Mouse (Mus musculus) monocyte, adult 2 months (primary cell): ENCODE results near the gene Usp45.
"Not testable (repeated sequence)": the region's sequence is repeated elsewhere in the genome, so short reads cannot be mapped to it uniquely, and the experiment has no call there.

Experiments used
- DNase-seq, 2 experiments: peaks; one replicate each; pipeline ENCODE4 v3.0.0; 2022; ENCODE audit warnings: low spot score in 2 of 2, low read depth in 1 of 2

Gene Usp45

DNA sequence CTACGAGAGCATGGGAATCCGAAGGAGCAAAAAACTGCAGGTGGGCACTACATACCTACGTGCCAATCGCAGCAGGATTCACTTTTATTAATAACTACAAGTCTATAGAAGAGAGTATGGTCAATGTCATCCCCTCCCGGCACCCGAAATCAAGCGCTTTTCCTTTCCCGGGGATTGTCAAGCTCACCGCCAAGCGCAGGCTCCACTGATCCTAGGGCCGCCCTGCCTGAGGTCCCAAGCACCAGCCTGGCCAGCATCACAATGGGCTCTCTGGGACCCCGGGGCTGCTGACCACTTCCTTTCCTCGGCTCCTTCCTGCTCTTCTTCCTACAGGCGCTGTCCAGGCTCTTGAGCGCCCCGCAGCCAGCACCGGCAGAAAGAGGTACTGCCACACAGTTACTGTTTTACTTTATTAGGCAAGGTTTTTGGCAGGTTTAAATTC is at the start of gene Usp45, which contains the start of gene Tstd3:
Gene Usp45 (plus strand): TSS at position 294 of the 442 bp plus-strand sequence.
Gene Tstd3 (minus strand): TSS at position 350 of the 442 bp plus-strand sequence.
- peak; percentile 49 to 57 for DNase-seq

DNA sequence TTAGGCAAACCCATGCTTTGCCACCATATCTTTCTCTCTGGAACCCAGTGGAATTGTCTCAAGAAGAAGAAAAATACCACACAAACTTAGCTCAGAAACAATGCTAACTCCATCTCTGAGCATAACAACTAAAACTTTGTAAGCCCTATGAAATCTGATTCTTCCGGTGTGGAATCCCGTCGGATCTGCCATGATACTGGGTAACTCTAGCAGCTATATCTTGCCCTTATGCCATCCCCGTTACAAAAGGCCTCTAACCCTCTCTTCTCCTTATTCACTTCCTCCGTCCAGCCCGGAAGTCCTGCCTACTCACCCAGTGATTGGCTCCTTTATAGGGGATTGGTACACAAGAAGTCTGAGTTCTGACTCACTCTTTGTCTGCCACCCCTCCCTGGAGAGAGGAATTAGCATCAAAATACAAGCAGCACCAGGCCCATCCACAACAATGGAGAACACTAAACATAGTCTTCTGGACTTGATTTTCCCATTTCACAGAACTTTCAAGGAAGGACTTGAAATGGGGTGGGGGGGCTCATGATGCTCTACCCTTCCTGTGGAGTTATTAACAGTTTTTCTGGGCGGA is 44.1 kb upstream of the Usp45 start:
- DNase-seq: no peak

DNA sequence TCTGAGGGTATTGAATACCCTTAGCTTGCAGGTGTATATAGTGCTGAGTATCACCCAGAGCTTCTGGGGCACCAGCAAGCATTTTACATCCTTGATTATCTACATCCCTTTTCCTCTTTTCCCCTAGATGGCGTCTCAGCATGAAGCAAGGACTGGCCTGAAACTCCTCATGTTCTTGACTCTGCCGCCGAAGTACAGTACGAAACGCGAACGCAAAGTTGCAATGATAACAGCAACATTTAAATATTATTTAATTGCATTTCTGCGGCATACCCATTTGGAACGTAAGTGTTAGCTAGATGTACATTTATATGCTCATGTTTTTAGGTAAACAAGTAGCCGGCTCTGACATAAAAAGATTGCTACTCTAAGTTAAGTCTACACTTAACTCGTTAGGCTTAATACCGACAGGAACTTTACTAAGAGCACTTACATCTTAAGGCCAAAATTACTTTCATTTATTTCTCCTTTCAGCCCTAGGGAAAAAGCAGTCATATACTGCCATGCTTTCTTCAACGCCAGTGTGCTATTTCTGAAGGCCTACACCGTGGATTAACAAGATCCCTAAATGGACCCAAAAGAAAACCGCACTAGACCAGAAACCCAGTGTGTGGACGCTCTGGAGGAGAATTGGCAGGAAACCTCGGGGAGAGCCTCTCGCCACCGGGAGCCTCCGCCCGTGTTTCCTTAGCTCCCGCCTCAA is 39.9 kb upstream of the Usp45 start:
- no peak for DNase-seq

DNA sequence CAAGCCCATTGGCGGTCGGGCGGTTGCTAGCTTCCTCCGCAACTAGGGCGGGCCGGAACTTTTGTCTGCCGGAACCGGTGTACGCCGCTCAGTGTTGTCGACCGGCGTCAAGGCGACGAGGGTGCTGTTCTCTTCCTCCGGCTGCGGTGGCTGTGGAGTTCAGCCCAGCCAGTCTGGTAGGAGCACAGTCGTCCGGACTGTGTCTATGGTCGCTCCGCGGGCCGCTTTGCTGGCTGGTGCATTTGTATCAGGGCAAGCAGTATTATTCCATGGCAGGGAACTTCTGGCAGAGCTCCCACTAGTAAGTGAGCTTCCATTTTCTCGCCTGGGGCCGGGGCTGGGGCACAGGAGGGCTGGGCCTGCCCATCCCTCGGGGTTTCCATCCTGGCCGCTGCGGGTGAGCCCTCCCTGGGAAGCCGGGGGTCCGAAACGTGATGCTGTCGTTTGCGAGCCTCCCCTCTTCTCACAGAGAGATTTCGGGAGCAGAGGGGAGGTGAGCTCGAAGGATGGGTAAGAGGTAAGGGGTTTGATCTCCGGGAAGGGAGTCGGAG is 39.3 kb upstream of the Usp45 start, which contains the start of gene Ccnc:
Gene Ccnc (plus strand): TSS at position 87 of the 551 bp plus-strand sequence.
- peak; percentile 77 to 82 for DNase-seq

DNA sequence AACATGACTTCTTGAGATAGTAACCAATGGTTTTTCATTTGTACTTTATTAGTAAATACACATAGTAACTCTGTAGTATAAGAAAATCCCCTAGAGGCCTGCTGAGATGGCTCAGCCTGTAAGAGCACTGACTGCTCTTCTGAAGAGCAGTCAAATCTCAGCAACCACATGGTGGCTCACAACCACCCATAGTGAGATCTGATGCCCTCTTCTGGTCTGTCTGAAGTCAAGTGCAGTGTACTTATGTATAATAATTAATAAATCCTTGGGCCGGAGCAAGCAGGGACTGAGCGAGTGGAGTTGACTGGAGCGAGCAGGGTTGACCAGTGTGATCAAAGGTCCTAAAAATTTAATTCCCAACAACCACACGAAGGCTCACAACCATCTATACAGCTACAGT is 27.8 kb upstream of the Usp45 start:
- DNase-seq: no peak

DNA sequence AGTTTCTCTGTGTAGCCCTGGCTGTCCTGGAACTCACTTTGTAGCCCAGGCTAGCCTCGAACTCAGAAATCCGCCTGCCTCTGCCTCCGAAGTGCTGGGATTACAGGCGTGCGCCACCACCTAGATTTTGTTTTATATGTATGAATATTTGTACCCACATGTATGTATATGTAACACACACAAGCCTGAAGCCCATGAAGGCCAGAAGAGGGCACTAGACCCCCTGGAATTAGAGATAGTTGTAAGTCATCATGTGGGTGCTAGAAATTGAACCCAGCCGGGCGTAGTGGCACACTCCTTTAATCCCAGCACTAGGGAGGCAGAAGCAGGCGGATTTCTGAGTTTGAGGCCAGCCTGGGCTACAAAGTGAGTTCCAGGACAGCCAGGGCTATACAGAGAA is 22.8 kb upstream of the Usp45 start:
- not testable (repeated sequence) for DNase-seq

DNA sequence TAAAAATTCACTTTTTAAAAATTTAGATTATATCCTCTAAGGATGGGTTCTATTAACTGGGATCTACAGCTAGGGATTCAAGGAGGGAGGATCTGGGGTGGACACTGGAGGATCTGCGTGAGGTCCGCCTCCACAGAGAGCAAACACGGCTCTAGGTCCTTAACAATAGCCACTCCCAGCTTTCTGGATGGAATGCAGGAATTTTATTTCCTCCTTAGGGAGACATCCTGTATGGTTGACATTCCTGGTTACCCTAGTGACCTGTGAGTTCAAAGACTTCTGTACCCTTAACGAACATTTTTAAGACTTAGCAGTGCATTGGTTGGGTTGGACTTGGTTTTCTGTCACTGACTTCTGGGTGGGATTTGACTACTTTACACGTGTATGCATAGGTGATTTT is 21.2 kb upstream of the Usp45 start:
- no peak for DNase-seq

DNA sequence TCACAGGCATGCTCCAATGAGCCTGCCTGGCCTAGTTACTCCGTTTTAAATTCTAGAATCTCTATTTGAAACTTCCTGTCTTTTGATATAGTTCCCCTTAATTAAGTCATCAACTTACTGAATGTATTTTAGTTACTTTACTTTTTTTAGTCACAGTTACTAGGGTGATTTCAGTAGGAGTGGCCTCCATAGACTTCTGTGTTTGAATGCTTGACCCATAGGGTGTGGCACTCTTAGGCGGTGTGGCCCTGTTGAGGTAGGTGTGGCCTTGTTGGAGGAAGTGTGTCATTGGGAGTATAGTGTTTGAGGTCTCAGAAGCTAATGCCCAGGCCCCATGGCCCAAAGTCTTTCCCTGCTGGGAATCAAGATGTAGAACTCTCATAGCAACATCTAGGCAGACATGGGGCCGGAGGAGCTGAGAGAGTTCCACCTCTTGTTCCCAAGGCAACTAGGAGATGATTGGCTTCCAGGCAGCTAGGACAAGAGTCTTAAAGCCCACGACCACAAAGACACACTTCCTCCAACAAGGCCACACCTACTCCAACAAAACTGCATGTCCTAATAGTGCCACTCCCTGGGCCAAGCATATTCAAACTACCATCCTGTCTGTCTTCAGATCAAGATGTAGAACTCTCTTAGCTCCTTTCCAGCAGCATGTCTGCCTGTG is 11.7 kb upstream of the Usp45 start:
- DNase-seq: peak; percentile 80 to 82

DNA sequence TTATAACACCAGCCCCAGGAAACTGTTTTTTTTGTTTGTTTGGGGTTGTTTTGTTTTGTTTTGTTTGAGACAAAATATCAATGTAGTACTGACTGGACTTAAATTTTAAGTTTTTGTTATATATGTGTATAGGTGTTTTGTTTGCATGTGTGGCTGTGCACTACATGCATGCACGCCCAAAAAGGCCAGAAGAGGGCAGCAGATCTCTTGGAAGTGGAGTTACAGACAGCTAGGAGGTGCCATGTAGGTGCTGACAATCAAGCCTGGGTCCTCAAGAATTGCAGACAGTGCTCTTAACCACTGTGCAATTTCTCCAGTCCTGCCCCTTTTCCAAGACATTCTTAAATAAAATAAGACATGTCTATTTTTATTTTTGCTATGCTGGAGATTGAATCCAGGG is 8.1 kb upstream of the Usp45 start:
- no peak for DNase-seq

DNA sequence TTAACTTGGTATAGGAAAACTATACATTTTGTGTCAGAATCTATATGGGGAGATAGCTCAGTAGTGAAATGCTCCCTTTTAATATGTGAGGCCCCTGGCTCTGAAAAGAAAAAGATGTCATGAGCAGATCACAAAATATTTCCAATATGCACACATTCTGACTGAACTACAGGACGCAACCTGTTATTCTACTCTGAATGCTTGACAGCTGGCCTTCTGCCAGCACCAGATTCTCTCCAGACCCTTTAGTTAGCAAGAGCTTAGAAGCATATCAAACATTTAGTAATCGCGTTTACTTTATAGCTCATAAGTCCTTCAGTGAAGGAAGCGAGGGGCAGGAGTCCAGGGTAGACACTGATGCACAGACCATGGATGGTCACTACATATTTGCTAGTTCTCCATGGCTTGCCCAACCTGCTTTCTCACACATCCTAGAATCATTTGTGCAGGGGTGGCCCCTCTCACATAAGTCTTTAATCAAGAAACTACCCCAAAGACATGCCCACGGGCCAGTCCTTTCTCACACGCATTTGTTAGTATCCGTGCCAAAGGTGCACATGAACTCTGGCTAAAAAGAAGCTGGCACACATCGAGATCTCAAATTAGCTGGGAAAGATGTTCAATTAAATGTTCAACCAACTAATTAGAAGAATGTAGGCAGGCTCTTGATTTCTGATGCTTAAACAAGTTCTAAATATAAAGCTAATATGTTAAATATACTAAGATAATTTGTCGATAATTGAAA is 5.4 kb upstream of the Usp45 start:
- DNase-seq: no peak

DNA sequence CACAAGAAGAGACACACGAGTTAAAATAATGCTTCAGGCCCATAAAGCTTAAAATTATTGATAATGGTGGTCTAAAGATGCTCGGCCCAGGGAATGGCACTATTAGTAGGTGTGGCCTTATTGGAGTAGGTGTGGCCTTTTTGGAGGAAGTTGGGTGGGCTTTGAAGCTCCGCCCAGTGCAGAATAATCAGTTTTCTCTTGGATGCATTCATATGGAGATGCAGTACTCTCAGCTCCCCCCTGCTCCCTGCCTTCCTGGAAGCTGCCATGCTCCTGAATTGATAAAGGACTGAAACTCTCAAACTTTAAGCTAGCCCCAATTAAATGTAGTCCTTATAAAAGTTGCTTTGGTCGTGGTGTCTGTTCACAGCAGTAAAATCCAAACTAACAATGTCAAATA is 3.1 kb upstream of the Usp45 start:
- no peak for DNase-seq

DNA sequence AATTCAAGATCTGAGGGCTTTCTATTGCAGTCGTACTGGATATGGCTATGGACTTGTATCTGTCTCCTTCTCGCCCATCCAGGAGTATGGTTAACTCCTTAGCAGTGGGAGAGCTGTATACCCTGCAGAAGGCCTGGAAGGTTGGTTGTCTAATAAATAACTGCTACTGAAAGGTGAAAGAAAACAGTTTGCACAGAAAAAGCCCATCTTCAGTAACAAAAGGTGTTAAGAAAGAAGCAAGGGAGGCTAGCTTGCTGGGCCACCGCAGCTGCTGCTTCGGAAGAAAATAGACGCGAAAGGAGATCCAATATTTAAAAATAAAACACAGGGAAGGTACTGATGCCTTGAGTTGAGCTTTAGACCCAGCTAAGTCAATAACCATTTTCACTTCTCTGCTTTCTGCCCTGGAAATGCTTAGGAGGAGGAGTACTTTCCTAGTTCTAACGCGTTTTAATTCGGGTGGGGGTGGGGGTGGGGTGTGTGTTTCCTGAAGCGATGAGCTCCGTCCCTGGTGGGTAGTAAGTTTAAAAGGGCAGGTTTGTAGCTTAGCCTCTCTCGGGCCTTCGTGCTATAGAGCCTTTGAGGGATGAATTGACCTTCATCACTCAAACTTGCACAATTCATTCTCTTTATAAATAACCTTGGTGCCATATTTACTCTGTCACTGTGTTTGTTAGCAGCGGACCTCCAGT is 639 bp upstream of the Usp45 start:
- DNase-seq: no peak

DNA sequence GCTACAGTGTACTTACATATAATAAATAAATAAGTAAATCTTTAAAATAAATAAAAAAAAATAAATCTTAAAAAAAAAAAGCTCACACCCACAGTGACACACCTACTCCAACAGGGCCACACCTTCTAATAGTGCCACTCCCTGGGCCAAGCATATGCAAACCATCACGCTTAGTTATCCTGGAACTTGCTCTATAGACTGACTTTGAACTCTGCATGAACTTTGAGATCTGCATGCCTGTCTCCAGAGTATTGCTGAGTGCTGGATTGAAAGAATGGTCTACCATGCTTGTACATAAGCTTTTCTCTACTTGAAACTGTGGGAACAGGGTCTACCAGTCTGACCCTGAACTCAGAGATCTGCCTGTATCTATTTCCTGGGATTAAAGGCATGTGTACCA is 4.1 kb downstream of the Usp45 start:
- no peak for DNase-seq

DNA sequence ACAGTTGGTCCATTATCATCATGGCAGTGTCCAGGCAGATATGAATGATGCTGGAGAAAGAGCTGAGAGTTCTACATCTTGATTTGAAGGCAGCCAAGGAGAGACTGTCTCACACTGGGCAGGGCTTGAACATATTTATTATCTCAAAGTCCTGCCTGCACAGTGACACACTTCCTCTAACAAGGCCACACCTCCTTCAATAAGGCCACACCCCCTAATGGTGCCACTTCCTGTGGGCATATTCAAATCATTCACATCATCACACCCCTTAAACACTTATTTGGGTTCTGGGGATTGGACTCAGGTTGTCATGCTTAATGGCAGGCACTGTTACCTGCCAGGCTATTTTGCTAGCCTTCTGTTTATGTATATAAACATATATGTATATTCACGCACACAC is 5.3 kb downstream of the Usp45 start:
- DNase-seq: no peak

DNA sequence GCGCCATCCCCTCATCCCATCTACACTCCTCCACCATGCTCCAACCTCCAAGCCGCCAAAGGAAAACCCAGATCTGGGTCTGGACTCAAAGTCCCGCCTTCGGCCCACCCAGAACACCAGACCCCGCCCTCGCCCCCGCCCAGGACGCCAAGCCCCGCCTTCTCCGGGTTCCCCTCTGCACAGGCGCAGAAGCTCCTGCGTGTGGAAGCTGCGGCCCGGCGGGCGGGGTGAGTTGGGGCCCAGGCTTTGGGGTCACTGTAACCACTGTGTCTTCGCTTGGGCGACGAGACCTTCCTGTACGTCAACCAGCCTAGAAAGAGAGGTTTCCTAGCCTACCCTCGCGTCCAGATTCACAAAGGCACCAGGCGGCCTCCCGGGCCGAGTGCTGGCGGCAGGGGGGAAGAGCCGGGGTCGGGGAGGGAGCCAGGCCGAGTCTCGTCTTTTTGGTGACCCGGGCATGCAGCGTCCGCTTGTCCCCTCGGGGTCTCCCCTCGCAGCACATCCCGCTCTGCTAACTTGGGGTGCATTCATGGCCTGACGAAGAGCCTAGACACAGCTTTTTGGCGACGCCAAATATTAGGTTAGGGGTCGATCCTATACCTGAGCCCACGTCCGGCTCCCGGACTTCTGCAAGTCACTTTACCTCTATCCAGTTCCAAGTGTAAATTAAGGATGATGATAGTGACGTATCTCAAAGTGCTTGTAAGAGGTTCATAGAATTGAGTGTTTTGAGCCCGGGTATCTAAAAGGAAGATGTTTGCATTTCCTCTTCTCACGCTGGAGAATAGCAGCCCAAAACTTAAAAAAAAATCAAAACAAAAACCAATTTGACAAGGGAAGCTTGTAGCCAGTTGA is 9.4 kb downstream of the Usp45 start:
- peak in 1 of 2 experiments; percentile 79 for DNase-seq

DNA sequence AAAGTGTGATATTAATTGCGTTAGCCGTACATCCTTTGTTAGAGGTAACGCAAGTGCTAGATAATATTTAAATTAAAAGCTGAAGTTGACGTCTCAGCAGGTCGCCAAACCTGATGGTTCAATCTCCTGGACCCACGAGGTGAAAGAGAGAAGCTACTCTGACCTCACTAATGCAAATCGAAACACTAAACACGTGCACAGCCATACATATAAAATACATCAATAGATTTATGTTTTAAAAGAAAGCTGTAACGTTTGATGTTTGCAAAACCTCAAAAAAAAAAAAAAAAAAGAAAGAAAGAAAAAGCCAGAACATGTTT is 9.9 kb downstream of the Usp45 start:
- no peak for DNase-seq

DNA sequence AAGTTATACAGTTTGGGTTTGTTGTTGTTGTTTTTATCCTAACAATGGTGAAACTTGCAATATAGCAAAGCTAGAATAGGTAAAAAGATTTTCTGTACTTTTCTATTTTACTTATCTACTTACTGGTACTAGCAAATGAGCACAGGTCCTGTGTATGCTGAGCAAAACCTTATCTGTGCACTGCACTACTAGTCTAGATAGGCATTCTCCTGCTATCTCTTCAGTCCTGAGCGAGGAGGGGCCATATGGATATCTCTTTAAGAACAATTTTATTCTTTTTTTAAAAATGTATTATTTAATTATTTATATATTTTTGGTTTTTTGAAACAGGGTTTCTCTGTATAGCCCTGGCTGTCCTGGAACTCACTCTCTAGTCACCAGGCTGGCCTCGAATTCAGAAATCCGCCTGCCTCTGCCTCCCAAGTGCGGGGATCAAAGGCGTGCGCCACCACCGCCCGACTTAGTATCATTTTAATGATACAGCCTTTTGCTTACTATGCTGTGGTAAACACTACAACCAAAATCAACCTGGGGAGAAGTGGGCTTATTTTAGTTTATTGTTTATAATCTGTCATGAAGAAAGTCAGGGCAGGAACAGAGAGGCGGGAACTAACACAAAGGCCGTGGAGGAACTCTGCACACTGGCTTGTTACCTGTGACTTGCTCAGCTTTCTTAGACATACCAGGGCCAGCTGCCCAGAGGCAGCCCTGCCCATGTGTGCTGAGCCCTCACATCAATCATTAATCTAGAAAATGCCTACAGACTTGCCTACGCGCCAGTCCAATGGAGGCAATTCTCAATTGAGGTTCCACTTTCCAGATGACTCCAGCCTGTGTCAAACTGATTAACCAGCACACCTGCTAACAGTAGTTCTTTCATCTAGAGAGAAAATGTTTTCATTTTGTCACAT is 14.1 kb downstream of the Usp45 start:
- DNase-seq: no peak

DNA sequence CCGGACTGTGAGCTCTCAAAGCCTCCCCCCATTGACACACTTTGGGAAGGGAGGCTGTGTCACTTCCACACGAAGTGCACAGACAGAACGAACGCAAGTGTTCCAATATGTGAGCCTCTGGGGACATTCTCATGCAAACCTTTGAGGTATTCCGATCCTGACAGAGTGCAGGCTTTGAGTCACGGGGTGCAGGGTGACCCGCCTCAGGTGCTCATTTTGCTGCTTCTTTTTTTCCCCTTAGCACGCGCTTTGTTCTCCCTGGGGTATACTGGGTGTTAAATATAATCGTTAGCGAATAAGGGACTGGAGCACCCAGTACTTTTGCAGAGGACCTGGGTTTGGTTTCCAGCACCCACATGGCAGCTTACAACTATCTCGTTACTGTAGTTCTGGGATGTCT is 19.3 kb downstream of the Usp45 start:
- DNase-seq: no peak

DNA sequence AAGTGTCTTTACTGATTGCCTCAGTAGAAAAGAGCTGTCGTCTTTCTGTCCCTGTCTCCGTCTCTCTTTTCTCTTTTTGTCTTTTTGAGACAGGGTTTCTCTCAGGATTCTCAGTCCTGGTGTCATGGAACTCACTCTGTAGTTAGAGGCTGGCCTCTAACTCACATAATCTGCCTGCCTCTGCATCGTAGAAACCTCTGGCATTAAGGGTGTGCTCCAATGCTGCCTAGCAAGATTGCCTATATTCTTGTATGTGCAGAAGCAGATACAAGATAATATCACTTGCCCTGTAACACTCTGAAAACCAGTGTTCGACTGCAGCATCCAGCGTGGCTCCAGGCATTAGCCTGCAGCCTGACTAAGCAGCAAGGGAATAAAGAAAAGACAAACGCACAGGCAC is 21.9 kb downstream of the Usp45 start:
- DNase-seq: no peak
